Mouse (Mus musculus): Measurements from ENCODE around the gene Gm39653. TPM values are rescaled to one million over a fixed set of nuclear protein-coding genes. Genes with fewer than 3 reads are reported as not detected.
"Not testable (repeated sequence)": the region's sequence is repeated elsewhere in the genome, so short reads cannot be mapped to it uniquely, and the experiment has no call there.

Gm39653 gene
- total RNA-seq (2021) = not detected in 2 replicates
- long read RNA-seq = 0 reads

DNA sequence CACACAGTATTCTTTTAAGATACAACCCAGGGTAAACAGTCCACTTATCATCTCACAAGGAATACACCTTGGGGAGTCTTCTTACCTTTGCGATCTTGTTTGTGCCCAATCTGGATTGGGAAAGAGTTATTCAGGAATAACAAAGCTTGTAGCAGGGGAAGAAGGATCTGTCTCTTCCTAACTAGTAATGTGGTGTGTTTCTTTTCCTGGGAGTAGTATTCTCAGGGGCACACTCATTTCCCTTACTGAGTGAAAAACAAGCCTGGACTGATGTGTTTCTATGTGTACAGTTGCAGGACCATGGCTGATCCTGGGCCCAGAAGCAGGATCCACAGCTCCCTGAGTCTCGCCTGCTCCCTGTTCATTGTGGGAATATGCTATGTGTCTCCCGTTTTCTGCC is at the start of gene Gm39653:
Gm39653 (plus strand) TSS at position 301 of the 400 bp plus-strand sequence.
- no peak for DNase-seq

DNA sequence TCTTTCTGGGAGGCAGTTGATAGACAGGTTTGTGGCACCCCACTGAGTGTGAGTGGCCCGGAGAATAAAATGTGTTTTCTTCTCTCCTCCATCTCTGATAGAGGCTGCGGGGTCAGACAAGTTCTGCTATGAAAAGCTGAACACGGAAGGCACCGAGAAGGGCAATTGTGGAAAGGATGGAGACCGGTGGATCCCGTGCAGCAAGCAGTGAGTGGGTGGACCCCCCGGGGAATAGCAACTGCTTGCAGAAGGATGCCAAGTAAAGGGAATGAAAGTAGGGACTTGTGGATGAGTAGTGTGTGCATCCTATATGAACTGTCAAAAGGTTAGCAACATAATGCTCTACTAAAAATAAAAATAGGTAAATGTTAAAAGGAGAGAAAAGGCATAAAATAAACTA is 49.3 kb upstream of the Gm39653 start:
- no peak for DNase-seq

DNA sequence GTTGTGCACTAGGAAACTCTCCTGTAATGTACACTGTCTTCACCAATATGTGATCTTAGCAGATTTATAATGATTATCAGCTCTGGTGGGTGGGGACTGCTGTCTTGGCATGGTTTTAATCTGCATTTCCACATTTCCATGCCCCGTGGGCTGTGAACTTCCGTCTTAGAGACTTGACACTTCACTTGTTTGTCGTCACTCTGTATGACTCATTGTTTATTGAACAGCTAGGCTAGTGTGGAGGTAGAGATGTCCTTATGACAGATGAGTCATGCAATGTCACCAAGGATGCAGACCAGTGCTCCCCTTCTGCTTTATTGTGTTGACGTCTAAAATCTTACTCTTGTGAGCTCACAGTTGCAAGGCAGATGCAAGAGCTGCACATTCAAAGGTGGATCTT is 48.7 kb upstream of the Gm39653 start:
- DNase-seq = no peak

DNA sequence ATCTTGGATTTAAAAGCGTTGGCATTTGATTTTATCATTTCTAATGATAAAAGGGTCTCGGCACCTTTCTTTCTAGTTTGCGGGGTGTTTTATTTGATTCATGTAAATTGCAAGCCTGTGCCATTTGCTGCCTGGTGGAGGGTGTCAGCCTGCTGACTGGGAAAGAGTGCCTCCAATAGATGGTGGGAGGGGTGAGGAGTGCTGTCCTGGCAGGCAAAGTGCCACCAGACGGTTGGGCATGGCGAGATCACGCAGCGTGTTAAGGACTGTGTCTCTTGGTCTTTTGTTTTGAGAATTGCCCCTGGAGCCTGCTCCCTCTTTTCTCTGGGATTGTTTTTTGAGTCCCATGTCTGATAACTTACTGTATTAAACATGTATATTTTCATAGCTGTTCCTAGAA is 43.5 kb upstream of the Gm39653 start:
- DNase-seq = peak; percentile 7

DNA sequence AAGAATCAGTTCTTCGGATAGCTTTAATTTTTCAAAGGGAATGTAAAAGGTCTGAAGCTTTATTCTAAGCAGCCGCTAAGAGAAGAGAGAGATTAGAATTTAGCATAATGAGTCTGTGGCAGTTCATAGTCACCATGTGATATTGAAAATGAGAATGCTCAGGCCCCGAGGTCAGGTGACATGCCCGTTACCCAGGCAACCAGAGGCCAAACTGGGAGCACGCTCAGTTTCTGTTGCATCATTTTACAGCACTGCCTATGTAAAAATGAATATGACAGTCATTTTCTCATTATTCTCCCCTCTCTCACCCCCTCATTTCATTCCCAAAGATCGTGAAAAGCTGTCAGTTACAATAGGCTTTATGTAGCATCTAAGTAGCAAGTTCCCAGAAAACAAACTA is 42.3 kb upstream of the Gm39653 start:
- peak; percentile 21 for DNase-seq

DNA sequence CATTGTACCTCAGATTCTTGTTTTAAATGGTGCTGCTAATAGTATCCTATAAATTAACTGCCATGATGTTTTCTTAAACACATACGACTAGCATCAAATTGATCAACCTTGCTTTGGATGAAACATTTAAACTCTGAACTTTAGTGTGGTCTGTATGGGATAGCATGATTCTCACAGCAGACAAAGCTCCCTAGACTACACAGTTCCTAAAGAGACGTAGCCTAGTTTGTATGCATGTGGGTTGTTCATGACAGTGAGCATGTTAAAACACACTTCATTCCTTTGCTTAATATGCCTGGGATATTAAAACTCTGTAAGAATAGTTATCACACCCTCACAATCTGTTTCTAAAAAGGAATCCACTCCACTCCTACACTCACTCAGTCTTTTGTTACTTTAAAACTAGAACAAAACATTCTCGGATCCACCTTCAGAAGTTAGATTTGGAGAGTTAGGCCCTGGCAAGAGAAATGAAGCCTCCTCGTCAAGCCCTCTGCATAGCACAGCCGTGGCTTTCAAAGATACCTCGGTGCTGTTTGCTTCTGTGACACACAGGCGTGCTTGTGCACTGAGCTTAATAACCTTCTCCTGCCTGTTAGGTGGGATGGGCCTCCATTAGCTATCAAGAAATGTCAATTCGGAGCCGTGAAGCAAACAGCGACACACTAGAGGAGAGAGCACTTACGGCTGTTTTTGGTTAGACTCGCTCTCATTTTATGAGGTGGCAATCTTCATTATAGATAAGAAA is 41.7 kb upstream of the Gm39653 start:
- DNase-seq = no peak

DNA sequence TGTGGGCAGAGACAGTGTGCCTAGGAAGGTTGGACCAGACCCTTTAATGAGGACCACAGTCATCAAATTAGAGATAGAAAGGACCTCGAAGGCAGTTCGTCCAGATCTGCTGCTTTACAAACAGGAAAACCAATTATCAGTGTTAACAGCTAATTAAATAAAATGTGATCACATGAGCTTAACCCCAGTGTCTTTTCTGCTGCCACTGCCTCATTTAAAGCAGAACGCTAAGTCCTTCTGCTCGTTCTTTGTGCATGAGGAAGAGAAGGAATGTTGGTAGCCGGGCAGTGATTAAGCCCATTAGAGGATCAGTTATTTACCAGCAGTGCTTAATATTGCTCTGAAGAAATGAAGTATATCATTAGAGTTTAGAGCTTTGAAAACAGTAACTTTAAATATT is 39.0 kb upstream of the Gm39653 start:
- no peak for DNase-seq

DNA sequence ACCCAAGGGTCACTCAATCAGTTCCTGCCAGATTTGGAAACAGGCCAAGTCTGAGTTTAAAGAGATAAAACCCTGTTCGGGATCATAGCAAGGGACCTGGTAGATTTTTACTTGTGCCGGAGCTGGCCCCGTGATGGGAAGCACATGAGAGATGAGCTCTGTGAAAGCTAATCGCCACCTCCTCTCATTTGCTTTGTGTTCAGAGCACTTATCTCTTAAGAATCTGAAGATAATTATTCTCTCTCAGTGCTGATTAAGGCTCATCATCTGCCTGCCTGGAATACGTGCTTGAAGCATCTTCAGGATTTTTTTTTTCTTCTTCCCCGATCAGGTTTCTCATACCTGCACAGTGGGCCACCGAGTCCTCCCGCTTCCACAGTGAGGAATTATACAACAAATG is 36.6 kb upstream of the Gm39653 start:
- DNase-seq = no peak

DNA sequence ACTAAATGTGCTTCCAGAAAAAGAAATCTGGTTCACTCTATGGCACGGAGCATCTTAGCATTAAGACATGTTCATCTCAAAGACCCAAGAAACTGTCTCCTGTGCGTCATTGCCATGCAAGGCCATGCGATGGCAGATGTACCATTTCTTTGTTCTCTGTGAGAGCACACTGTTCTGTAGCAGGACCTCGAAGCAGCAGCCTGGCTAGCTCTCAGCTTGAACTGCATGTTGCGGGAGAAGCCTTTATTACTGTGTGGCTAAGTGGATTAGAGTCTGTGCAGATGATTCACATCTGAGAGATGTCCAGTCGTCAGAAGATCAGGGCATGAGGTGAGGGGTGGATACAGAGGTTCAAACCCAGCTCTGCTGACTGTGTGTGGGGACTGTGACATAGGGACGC is 28.9 kb upstream of the Gm39653 start:
- DNase-seq = no peak

DNA sequence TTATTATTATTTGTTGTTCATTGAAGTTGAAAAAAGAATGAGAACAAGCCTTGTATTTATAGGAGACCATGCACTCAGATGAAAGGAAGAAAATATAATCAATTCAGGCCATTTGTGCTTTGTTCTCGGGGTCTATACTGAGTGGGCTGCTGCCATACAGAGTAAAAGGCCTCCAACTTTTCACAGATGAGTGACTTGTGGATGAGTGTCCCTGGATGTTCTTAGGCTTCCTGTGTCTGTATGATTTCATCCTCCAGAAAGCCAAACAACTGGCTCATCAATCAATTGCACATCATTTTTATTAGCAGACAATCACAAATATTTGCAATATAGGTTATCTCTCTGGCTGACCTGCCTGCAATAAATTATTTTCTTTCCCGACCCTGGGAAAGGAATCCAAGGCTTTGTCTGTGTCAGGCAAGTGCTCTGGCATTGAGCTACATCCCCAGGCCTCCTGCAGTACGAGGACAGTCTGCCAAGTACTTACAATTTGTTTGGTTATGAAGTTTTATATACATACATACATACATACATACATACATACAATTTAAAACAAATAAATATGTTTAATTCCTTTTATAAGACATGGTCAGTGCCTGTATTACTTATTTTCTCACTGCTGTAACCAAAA is 11.8 kb upstream of the Gm39653 start:
- no peak for DNase-seq

DNA sequence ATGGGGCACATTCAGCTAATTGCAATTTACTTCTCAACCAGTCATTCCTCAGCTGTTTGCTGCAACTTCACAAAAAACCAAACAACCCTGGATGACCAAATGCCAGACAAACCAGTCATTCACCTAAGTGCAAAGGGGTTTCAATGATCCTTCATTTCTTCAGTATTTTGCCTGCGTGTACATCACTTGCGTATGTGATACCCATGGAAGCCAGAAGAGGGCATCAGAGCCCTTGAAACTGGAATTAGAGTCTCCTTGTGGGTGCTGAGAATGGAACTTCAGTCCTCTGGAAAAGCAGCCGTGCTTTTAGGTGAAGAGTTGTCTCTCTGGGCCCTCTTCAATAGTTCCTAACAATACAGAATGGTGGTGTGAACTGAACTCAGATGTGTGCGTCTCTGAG is 6.2 kb upstream of the Gm39653 start:
- no peak for DNase-seq

DNA sequence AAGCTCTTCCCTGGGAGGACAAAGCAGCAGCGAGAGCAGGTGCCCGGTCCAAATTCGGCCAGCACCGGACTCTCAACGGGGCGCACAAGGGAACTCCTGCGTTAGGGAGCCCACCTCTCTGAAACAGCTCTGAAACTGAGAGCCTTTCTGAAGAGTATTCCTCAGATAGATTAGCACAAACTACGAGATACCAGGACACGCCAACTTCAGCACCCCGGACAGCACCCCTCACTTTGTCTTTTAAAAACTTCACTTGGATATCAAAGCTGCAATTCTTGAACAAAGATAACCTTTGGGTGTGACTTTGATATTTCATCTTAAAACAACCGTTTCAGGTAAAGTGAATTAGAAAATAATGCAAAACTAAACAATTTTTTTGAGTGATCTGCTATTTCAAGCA is 1.2 kb upstream of the Gm39653 start:
- peak; percentile 65 for DNase-seq

DNA sequence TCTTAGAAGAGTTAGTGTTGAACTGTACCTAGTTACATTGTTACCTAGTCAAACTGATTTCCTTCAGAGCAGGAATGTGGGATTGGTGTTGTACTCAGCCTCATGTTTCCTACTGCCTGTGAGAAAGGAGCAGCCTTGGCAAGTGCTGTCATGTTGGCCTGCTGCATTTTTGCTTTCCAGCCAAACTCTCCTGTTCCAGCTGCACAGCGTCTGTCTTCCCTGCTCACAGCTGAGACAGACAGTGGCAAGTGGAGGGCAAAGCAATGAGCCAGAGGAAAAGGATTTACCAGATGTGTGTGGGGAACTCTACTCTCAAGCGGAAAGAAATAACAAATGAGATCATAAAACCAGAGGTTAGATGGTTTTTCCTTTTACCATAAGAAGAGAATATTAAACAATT is 12.4 kb downstream of the Gm39653 start:
- DNase-seq = no peak

DNA sequence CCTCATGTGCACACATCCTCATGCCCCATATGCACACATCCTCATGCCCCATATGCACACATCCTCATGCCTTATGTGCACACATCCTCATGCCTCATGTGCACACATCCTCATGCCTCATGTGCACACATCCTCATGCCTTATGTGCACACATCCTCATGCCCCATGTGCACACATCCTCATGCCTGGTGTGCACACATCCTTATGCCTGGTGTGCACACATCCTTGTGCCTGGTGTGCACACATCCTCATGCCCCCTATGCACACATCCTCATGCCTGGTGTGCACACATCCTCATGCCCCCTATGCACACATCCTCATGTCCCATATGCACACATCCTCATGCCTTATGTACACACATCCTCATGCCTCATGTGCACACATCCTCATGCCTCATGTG is 14.6 kb downstream of the Gm39653 start:
- DNase-seq = not testable (repeated sequence)

DNA sequence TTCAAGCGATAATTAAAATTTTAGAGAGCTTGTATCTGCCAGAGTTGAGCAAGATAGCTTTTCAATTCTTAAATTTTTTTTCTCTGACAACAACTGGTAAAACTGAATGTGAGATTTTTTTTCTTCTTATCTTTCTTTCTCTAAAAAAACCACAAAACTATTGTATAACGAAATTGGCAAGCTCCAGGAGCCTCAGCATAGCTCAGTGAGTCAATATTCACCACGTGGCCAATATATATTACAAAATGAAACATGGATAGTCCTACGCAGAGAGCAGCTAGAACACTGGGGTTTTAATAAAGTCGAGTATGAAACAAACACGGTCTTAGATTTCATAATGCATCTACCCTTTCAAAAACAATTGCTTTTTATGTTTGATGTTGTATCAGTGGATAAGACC is 24.2 kb downstream of the Gm39653 start:
- DNase-seq = no peak

DNA sequence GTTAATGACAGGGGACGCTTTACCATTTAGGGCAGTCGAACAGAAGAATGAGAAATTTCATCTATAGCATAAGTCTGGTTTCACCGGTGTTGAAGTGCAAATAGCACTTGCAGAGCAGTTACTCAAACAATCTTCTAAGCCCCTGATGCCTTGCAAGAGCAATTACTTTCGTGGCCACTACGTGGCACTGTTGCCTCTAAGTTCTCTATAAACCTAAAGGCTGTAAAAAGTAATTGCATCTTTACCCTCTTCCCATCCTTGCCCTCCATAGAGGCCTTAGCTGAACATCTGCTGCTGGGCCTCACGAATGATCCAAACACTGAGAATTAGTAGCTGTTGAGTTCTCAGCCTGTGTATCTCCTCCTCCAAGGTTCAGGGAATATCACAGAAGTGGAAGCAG is 42.2 kb downstream of the Gm39653 start:
- DNase-seq = peak; percentile 64

DNA sequence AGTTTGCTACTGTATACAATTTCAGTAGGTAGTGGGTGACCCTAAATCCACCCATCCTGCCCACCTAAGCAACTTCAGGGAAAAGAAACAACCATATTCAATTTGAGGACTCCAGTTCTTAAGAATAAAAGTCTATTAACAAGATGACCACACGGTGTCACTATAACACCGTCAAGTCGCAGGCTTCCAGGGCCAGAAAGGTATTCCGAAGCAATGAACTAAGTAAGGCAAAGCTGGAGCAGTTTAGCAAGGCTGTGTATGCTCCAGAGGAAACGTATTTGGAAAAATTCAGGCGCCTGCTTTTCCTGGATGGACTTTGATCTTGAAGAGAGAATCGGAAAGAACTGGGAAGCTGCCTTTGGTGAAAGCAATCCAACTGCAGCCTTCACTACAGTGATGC is 43.8 kb downstream of the Gm39653 start:
- peak; percentile 9 for DNase-seq

DNA sequence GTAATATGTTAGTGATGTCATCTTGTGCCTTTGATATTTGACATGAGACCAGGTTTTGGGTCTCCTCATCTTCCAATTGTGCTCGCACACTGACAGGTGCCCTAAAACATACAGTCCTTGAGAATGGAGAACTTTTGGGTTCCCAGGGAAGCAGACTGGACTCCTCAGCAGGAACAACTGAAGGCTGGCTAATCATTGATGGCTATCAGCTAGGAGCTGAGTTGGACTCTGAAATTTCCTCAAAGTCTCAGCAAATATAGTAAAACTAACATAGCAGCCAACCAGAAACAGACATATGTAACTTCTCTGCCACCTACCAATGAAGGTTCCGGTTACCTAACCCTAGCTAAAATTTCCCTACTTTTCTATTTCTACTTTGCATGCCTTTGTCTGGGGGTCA is 50.3 kb downstream of the Gm39653 start:
- DNase-seq = no peak

DNA sequence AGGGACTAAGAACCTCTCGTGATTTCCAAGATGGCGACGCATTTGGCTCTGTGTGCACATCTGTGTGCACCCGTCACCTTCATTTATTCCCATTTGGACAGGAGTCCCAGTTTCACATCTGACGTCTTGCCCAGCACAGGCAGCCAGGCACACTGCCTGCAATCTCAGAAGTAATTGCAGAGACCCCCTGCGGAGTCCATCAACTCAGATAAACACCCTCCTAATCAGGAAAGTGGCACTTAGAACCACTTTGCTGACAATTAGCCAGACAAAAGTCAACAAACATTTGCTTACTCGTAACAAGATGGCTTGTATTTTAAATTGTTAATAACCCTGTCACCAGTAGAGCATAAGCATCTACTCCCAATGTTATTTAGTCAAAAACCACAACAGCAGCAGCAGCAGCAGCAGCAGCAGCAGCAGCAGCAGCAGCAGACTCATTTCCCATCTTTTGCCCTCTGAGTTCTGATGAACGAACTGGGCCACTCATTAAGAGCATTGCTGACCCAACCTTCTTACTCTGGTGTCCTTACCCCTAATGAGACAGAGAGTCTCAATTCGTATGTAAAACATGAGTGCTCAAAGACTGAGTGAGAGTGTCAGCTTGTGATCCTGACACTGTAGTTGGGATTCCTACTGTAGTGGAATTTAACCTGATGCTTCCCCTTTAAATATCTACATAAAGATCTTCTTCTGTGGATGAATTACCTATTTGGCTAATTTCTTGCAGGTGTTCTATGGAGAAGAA is 51.6 kb downstream of the Gm39653 start:
- DNase-seq = no peak

DNA sequence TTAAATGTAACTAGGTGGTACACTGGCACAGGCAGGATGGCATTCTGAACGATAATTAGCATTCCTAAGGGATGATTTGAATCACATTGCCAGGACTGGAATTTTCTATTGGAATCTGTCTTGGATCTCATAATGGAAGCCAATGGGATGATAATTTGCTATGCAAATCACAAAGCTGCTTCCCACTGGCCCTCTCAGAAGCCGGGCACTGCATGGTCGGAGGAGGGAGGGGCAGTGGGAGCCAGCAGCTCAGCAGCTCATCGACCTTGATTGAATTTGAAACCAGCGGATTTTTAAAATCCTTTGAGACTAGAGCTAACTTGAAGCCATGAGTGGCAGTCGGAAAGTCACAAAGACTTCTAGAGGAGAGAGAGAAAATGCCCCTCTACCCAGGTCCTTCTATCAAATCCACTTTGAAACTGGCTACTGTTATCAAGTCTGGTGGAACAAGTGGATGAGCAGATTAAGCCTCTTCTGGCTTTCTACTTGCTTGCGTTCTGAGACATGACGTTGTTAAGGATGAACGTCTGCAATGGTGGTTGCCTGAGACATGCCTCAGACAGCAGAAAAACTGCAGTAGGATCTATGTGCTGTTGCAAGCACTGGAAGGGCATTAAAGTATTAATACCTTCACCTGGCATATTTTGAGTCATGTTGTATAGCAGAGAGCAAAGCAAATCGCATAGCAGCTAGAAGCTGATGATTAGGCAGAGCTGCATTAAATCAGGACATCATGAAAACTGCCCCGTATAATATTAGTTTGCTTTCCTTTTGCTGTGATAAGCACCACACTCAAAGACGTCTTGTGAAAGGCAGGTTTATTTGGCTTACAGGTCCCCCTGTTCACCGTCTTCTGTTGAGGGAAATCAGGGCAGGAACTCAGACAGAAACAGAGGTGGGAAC is 52.4 kb downstream of the Gm39653 start:
- DNase-seq = no peak

DNA sequence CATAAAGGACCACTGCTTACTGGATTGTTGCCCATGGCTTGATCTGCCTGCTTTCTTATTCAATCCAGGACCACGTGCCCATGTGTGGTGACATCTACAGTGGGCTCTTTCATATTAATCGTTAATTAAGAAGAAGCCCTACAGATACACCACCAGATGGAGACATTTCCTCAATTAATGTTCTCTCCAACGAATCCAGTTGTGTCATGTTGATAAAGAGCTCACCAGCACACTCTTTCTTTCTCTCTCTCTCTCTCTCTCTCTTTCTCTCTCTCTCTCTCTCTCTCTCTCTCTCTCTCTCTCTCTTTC is 53.0 kb downstream of the Gm39653 start:
- DNase-seq = no peak
